Comparison of ENCODE assay signal across 20 mouse cellular contexts in genomic region chr4:54624024-54624873, GRCm38 (mm10).
DNase-seq lines count a peak whose midpoint lies in the region; ATAC-seq and TF ChIP-seq lines count a peak whose summit lies in the region.
"Had no signal": no experiment of that assay in that cellular context is flagged by ENCODE, and none has a peak within 500 bp of the region (broad histone marks: within the 10 kb centered on the region; RNA-seq: fewer than 3 reads in every experiment).

No protein-coding gene starts in this region.

- DNase-seq in heart, adult 11 months: peak; percentile 43
- no peak for DNase-seq in heart, postnatal 36 days
- peak; percentile 89 for DNase-seq in brain, embryonic 14.5 days (ENCODE audit: low read depth)
- peak; percentile 19 for DNase-seq in forebrain, postnatal 0 days
- DNase-seq in gastrocnemius, adult 2 months: no peak
- DNase-seq in thymus, postnatal 4 days: no peak
- no peak for DNase-seq in frontal cortex, adult 2 months (ENCODE audit: extremely low spot score in 1 of 2, low spot score in 1 of 2)
- DNase-seq: adrenal gland, adult 2 months; cerebellum, postnatal 10 days; kidney, adult 11 months; kidney, postnatal 14 days; right cerebral cortex, postnatal 14 days; thymus, postnatal 14 days had no signal

- H3K27ac ChIP-seq in forebrain, postnatal 0 days (ENCODE audit: low read depth, low read length): no peak overlapping the region
- no peak overlapping the region for H3K27ac ChIP-seq in midbrain, embryonic 16.5 days (ENCODE audit: low read length)
- H3K27ac ChIP-seq in gastrocnemius, adult 2 months: no peak overlapping the region
- H3K27ac ChIP-seq: limb, embryonic 13.5 days; liver, embryonic 14.5 days; stomach, postnatal 0 days had no signal

- H3K27me3 ChIP-seq in forebrain, postnatal 0 days (ENCODE audit: insufficient read depth, low read length): no peaks in the 10 kb centered on the region
- no peaks in the 10 kb centered on the region for H3K27me3 ChIP-seq in midbrain, embryonic 16.5 days (ENCODE audit: control insufficient read depth, insufficient read depth, low read depth, low read length)
- H3K27me3 ChIP-seq: limb, embryonic 13.5 days had no signal

- no peak for TF ChIP-seq CTCF in brain, embryonic 14.5 days (IDR thresholded peaks at IDR 0.05; ENCODE audit: borderline replicate concordance, extremely low read depth, insufficient read depth, insufficient read length)
- TF ChIP-seq CTCF in forebrain, postnatal 0 days (IDR thresholded peaks at IDR 0.05; ENCODE audit: low read depth): no peak
- no peak for TF ChIP-seq CTCF in gastrocnemius, adult 2 months (IDR thresholded peaks at IDR 0.05)

- TF ChIP-seq POLR2A in brain, embryonic 14.5 days (IDR thresholded peaks at IDR 0.05; ENCODE audit: borderline replicate concordance, extremely low read depth, insufficient read depth, insufficient read length, poor library complexity, severe bottlenecking): no peak

- intact Hi-C loops in heart, postnatal 36 days (cut with DNase I): no loop called here
- intact Hi-C loops in gastrocnemius, adult 2 months (cut with DNase I): no loop called here

- H3K9ac ChIP-seq in forebrain, postnatal 0 days: no peak overlapping the region
- no peak overlapping the region for H3K9ac ChIP-seq in midbrain, embryonic 16.5 days (ENCODE audit: low read depth, low read length)
- H3K9ac ChIP-seq: limb, embryonic 13.5 days; liver, embryonic 14.5 days had no signal

- 26% methylated on average over 20 of the region's 20 CpGs for WGBS in forebrain, postnatal 0 days
- WGBS in midbrain, embryonic 16.5 days: 52% methylated on average over 20 of the region's 20 CpGs

- H3K9me3 ChIP-seq in forebrain, postnatal 0 days (ENCODE audit: low read length): no peaks in the 10 kb centered on the region
- peaks cover 5% of the 10 kb centered on the region; the same call in 1 of the 2 replicates for H3K9me3 ChIP-seq in midbrain, embryonic 16.5 days (replicated peaks; ENCODE audit: control insufficient read depth, low read length, poor library complexity, severe bottlenecking)

- H3K36me3 ChIP-seq in forebrain, postnatal 0 days (ENCODE audit: insufficient read depth): no peaks in the 10 kb centered on the region
- no peaks in the 10 kb centered on the region for H3K36me3 ChIP-seq in midbrain, embryonic 16.5 days (ENCODE audit: control insufficient read depth, insufficient read depth, low read length)
- H3K36me3 ChIP-seq: limb, embryonic 13.5 days had no signal

- ATAC-seq in forebrain, postnatal 0 days: peak; percentile 58; the same call in 1 of the 2 replicates
- ATAC-seq in midbrain, embryonic 16.5 days: peak; percentile 54
- ATAC-seq: lung, postnatal 0 days had no signal

- H3K4me2 ChIP-seq in forebrain, postnatal 0 days (ENCODE audit: low read depth): peak overlapping the region; percentile 16
- peak overlapping the region; percentile 19; the same call in 1 of the 2 replicates for H3K4me2 ChIP-seq in midbrain, embryonic 16.5 days (ENCODE audit: low read length)
- H3K4me2 ChIP-seq: heart, embryonic 11.5 days; limb, embryonic 13.5 days had no signal

- H3K4me1 ChIP-seq in forebrain, postnatal 0 days (ENCODE audit: insufficient read depth): no peaks in the 10 kb centered on the region
- peaks cover 8% of the 10 kb centered on the region for H3K4me1 ChIP-seq in midbrain, embryonic 16.5 days (ENCODE audit: control insufficient read depth, insufficient read depth, low read length)
- H3K4me1 ChIP-seq: limb, embryonic 13.5 days had no signal

- no peak overlapping the region for H3K4me3 ChIP-seq in forebrain, postnatal 0 days (ENCODE audit: low read depth, low read length)
- no peak overlapping the region for H3K4me3 ChIP-seq in midbrain, embryonic 16.5 days (ENCODE audit: low read depth, low read length)
- no peak overlapping the region for H3K4me3 ChIP-seq in gastrocnemius, adult 2 months
- H3K4me3 ChIP-seq: limb, embryonic 13.5 days; myocyte had no signal

Comparison
In these comparisons a context has a peak if more than half of its experiments do, and no peak if none do; other contexts are left out.
1. DNase-seq: peak in heart, adult 11 months (single experiment), brain, embryonic 14.5 days (single experiment) and forebrain, postnatal 0 days (single experiment); none in heart, postnatal 36 days (0 of 2), gastrocnemius, adult 2 months (single experiment), thymus, postnatal 4 days (single experiment) and frontal cortex, adult 2 months (0 of 2).